Mouse (Mus musculus) urinary bladder, postnatal 14 days (tissue): Measurements from ENCODE around the gene H1f0.

Experiments used
- DNase-seq: peaks from one replicate; pipeline ENCODE4 v3.0.0; 2021; ENCODE audit warnings: low spot score

Gene H1f0

DNA sequence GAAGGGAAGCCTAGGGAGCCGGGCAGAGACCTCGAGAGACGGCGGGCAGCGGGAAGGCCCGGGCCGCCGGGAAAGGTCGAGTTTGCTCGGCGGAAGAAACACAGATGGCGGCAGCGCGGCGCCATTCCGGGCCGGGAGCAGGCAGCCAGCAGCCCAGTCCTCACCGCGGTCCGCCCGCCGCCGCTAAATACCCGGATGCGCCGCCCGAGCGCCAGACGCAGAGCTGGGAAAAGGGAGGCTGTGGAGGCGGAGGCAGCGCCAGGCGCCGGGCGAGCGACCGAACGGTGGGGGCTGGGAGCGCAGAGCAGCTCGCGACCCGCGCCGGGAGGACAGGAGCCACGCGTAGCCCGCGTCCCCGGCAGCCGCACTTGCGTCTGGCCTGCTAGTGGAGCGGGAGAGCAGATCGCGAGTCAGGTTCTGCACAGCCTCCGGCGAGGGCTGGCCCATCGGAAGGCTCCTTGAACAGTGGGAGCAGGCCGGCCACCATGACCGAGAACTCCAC, at the start of gene H1f0:
TSS of gene H1f0 (plus strand) at position 214 of the 502 bp plus-strand sequence.
- peak; percentile 96 for DNase-seq

DNA sequence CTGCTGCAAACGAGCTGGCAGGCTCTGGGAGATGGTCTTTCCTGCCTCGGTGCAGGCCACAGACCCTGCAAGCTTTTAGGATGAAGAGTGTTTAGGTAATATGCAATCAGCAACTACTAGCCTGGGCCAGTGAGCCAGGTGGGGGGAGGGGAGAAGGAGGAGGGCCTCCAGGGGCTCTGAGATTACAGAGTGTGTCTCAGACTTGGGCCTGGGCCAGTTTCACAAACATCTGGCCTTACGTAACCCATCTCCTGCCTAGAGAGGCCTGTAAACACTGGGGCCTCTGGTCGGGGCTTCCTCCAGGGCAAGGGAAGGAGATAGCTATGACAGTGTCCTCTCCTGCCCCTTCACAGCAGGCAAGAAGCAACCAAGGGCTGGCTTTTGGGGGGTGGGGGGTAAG, 49.4 kb upstream of the H1f0 start:
- peak; percentile 86 for DNase-seq

DNA sequence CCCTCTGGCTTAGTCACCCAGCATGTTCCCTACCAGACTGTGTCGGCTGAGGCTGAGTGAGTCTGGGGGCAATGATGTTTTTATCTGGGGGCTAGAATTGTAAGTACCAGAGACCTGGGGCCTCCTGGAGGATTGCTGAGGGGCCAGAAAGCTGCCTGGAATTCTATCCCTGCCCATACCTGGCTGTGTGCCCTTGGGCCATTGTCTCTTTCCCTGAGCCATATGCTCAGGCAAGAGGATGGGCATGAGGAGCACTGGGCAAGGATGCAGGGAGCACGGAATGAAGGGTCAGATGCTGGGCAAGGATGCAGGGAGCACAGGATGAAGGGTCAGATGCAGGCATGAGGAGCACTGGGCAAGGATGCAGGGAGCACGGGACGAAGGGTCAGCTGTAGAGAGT, 48.2 kb upstream of the H1f0 start:
- DNase-seq, result no peak

DNA sequence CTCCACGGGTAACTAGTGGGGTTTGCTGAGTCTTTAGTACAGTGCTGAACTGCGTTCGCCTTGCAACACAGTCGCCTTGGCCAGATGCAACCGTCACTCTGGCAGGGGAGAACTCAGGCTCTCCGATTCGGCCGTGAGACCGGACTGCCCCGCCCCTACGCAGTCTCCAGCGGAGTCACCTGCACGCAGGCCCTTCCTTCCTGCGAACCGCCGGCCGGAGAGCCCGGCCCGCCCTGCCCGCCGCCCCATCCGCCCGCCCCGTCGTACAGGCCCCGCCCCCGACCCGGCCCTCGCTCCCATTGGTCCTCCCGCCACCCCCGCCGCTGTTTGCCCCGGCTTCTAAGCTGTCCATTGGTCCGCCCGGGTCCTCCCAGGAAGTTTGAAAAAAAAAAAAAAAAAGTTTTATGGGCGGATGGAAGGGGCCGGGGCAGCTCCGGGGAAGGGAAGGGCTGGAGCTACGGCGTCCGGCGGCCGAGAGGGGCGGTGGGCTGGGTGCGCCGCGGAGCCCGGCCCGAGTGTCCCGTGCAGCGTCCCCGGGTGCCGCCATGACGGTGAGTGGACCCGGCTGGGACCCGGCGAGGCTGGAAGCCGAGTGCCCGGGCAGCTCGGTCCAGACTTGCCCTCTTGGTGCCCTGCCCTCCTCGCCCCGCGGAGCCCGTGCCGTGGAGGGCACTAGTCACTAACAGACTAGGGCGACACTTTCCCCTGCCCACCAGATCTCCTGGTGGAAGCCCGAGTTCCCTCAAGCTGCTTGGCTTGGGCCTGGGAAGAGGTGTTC, 45.4 kb upstream of the H1f0 start:
- DNase-seq, result peak; percentile 92

DNA sequence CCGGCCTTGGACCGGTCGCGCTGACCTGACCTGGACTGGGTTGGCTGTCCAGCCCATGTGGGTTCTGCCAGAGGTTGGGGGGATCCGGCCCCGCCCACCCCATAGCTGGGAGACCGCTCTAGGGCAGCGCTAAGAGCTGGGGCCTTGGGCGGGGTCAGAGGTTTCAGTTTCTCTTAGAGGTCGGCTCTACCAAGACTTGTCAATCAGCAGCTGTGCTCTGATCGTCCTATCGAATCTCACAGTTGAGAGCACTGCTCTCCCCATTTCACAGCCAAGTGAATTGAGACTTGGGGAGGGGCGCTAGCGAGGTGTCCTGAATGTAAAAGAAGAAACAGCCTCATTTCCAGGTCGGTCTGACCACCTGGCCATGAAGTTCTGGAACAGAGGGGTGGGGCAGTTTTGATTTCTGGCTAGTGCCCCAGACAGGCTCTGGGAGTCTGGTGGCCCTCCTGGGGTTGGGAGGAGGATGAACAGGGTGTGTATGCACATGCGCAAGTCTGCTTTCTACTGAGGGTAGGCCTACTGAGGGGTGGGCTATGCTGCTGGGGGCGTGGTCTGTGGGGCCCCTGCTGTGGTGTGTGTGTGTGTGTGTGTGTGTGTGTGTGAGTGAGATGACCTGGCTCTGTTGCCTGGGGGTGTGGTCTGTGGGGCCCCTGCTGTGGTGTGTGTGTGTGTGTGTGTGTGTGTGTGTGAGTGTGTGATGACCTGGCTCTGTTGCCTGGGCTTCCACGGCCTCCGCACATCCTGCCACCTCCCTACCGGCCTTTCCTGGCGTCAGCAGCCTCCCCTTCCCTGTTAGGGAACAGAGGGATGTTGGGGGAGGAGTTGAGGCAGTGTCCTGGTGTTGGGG, 44.6 kb upstream of the H1f0 start:
- DNase-seq, result peak; percentile 59

DNA sequence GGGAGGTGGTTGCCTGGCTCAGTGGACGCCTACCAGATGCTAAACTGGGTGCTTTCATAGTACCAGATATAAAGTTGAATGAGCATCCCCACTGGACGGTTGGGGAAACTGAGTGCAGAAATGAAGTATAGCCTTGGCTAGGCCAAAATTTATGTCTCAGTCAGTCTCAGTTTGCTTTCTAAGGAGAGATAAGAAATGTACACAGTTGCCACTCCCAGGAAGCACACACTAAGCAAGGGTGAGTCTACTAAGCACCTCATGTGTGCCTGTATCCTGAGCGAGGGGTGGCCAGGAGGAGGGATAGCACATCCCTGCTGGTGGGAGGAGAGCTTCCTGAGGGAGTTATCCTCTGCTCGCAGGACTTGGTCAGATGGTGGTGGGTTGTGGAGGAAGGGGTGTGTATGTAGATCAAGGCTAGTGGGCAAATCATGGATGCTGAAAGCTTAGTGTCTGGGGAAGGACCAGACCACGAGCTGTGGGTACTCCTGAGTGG, 43.9 kb upstream of the H1f0 start:
- no peak for DNase-seq

DNA sequence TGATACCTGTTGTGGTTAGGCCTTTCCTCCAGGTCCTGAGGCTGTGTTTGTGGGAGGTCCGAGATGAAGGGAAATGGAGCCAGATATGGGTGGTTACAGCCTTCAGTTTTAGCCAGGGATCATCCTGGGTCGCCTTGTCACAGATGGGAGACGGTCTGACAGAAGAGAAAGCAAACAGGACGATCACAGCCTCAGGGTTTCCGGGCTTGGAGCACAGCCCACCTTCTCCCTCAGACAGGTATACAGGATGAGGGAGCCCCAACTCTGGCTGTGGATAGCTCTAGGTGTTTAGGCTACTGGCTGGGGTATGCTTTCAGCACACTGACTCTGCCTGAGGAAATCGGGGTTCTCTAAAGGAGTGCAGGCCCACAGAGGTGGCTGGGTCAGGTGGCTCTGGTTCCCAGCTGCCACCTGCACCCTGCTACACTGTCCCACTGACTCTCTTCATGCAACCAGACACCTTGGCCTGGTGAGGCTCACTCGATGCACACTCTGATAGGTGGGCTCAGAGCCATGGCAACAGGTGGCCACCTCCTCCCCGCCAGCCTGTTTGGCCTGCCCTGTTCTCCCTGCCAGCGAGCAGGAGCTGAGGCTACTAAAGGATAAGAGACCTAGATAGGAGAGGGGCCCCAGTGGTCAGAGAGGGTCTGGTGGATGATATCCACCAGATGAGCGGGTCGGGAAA, 41.6 kb upstream of the H1f0 start:
- DNase-seq, result peak; percentile 32

DNA sequence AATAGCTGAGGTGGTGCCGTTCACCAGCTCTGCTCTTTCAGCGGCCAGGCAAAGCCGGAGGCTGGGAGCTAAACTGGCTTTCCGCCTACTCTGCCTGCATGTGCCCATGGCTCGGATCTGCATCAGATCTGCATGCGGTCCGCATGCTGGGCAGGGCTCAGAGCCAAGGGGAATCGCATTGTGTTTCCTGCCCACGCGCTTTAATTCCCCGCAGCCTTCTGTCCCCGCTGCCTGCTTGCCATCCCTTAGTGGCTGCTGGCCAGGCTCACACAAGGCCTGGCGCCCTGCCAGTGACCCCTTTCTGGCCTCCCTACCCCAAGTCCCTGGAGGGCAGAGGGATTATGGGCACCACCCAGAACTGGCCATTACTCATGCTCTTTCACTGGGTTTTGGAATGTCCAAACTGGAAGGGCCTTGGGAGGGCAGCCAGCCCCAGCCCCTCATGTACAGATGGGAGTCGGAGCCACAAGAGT, 39.7 kb upstream of the H1f0 start:
- peak; percentile 59 for DNase-seq

DNA sequence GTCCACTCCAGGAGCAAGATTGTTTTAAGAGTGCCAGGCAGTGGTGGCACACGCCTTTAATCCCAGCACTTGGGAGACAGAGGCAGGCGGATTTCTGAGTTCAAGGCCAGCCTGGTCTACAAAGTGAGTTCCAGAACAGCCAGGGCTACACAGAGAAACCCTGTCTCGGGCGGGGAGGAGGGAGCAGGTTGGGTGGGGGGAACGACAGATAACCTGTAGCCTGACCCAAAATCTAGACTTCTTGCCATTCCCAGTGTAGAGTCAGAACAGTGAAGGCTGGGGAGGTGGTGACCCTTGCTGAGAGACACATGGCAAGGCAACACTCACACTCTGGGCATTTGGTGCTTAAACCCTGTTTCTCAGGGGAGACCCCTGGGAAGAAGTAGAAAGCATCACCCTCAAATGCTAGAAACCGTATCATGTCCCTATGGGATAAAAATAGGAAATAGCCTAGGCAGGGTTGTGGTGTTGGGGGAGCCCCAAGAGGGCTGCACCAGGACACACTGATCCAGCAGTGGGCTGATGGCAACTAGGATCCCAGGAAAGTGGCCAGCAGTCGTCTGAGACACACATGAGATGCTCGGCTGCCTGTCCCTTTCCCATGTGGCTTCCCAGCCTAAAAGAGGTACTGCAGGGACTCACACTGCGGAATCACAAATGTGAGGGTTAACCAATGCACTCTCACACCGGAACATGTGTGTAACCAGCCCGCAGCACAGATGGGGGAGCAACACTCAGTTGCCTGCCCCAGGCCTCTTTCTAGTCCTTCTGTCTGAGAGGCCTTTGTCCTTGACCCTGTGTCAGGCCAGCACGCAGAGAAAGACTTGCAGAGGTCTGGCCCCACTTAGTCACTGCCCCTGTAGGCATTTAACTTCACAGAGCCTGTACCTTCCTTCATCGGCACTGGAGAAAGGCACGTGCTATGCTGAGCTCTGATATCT, 38.8 kb upstream of the H1f0 start:
- DNase-seq, result no peak

DNA sequence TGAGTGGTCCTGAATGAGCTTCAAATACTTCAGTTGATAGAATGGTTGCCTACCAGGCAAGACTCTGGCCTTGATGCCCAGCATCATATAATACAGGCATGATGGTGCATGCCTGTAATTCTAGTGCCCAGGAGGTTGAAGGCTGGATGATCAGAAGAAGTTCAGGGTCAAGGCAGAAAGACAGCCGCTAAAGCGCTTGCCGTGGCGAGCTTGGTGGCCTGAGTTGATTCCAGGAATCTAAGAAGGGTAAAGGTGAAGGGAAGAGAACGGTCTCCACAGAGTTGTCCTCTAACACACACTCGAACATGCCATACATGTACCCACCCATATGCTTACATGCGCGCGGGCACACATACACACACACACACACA, 38.2 kb upstream of the H1f0 start:
- DNase-seq, result no peak

DNA sequence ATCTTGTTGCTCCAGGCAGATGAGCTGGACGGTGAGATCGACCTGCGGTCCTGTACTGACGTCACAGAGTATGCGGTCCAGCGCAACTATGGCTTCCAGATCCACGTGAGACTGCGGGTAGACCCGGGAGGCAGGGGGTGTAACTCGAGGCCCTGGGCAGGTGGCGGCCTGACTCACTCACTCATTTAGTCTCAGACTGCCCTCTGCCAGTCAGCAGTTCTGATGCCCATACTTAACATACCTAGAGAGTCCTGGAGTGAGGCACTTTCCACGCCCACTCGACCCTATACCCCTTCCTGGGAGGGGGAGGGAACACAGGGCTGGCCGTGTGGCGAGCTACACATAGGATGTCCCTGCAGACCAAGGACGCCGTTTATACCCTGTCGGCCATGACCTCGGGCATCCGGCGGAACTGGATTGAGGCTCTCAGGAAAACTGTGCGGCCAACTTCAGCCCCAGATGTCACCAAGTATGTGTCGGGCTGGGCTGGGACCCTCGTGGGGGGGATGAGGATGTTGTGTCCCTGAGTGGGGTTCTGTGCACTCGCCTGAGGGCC, 37.2 kb upstream of the H1f0 start:
- no peak for DNase-seq

DNA sequence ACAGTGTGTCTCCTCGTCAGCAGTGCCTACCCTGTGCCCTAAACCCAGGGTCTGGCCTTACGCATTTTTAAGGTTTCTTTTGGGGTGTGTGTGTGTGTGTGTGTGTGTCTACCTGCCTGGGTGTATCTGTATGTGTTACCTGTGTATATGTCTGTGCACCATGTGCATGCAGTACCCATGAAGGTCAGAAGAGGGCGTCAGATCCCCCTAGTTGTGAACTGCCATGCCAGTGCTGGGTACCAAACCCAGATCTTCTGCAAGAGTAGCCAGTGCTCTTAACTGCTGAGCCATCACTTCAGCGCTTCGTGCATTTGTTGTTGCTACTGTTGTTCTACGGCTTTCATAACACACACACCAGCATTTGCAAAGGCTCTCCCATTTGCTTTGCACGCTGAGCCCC, 36.0 kb upstream of the H1f0 start:
- no peak for DNase-seq

DNA sequence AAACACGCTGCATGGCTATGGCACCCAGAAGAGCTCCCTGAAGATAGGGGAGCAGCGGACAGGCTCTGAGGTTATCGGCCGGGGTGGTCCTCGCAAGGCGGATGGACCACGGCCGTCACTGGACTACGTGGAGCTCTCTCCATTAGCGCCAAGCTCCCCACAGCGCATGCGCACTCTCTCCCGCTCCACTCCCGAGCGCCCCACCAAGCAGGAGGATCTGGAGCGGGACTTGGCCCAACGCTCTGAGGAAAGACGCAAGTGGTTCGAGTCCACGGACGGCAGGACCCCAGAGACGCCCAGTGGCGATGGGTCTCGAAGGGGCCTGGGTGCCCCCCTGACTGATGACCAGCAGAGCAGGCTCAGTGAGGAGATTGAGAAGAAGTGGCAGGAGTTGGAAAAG, 35.3 kb upstream of the H1f0 start:
- no peak for DNase-seq

DNA sequence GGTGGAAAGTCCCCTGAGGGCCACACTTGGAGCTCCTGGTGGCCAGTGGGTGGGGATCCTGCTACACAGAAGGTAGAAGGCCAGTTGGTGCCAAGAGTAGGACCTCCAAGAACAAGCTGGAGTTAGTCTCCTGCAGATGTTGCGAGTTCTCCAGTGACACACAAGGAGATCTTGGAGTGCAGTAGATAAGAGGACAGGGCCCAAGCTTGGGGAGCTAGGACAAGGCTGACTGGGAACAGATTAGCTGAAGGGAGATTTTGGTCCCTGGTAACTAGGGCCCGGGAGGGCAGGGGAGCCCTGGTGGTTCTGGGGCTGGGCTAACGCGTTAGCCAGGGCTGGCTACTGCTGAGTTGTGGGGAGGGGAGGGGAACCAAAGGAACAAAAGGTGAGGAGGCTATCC, 32.3 kb upstream of the H1f0 start:
- DNase-seq, result no peak

DNA sequence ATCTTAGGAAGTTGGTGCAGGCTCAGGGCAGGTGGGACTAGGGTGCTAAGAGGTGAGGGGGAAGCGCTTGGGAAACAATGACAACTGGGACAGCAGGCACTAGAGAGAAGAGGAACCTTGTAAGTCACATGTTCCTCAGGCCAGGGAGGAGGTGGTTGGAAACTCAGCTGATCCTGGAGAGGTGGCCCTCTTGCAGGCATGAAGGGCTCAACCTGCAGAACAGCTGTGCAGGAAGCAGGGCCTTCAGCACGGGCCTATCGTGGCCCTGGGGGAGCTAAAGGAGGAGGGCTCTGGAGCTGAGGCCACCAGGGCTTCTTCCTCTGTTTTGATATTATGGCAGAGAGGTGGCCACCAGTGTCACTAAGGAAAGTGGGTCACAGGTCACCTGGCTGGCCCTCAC, 31.6 kb upstream of the H1f0 start:
- no peak for DNase-seq

DNA sequence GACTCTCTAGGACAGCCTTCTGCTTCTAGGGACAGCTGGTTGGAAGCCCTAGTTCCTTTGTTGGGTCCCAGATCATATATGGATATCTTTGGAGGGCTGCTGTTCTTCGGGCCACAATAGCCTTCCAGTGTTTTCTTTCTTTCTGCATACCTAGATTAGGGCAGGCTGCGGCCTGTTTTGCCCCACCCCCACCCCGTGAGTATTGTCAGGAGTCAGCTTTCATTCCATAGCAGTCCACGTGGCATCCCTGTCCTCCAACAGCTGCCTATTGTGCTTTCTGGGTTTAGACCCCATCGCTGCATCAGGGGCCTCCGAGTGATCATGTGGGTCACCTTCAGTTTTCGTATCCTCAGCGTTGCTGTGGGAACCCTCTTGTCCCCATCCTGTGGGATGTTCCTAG, 29.9 kb upstream of the H1f0 start:
- no peak for DNase-seq

DNA sequence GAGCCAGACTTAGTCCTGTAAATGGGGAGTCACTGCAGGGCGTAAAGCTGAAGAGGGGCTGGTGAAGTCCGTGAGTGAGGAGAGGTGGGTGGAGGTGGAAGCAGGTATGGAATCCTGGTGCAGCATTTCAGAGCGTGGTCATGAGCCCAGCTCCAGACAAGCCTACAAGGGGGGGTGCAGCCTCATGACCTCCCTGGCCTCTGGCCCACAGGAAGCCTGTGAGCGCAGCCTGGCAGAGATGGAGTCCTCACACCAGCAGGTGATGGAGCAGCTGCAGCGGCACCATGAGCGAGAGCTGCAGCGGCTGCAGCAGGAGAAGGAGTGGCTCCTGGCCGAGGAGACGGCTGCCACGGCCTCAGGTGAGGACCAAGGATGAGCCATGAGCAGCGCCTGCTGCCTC, 28.7 kb upstream of the H1f0 start:
- DNase-seq, result no peak

DNA sequence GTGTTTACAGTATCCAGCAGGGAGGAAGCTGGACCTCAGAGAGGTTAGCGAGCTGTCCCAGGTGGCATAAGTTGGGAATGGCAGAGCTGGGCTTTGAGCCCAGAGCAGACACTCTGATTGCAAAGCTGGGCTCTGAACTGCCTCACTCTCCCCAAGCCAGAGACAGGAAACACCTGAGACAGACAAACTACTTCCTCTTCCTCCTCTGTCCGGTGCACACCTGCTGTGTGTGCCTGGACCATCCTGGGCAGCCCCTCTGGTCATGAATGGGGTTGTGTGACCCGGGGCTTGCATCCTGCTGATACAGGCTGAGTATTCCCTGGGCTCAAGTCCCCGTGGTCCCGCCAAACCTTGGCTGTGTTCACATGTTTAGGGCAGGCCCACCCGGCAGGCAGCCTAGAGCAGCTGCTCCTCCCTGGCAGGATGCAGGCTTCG, 27.9 kb upstream of the H1f0 start:
- DNase-seq, result no peak

DNA sequence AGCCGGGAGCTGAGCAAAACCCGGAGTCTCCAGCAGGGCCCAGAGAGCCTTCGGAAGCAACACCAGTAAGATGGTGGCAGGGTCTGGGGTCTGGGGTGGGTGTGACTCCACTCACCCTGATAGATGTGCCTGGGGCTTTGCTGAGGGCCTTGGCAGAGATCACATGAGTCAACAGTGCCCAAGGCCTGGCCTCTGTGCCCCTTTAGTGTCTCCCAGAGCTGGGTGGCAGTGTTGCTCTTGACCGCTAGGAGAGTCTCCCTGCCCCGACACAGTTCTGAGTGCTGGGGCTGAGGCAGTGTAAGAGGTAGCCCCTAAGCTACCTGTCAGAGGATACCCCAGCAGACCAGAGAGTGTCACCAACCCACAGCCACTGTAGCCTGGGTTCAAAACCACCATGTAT, 26.7 kb upstream of the H1f0 start:
- no peak for DNase-seq

DNA sequence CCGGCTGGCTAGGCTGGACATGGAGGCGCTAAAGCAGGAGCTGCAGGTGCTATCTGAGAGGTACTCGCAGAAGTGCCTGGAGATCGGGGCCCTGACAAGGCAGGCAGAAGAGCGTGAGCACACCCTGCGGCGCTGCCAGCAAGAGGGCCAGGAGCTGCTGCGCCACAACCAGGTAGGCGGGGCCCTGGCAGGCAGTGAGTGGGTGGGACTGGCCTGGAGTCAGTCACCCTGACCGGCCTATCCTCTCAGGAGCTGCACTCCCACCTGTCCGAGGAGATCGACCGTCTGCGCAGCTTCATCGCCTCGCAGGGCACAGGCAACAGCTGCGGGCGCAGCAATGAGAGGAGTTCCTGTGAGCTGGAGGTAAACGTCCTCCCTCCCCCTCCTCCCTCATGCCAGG, 26.2 kb upstream of the H1f0 start:
- peak; percentile 65 for DNase-seq

DNA sequence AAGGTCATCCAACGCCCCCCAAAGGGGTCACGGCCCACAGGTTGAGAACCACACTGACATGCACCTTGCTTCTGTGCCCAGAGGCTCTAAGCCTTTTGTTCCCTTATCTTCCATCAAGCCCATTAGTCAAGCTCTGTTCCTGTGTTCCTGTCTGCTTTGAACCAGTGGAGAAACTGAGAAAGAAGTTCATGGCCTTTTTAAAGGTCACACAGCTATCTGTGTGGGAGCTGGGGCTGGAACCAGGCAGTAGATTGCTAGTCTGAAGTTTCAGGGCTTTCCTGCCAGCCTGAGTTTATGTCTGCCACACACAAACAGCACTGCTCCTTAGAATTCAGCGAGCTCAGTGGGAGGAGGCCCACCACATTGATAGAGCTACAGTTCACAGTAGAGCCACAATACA, 25.2 kb upstream of the H1f0 start:
- DNase-seq, result no peak
